Comparison of ENCODE assay signal across 10 mouse cellular contexts in the genomic region with DNA sequence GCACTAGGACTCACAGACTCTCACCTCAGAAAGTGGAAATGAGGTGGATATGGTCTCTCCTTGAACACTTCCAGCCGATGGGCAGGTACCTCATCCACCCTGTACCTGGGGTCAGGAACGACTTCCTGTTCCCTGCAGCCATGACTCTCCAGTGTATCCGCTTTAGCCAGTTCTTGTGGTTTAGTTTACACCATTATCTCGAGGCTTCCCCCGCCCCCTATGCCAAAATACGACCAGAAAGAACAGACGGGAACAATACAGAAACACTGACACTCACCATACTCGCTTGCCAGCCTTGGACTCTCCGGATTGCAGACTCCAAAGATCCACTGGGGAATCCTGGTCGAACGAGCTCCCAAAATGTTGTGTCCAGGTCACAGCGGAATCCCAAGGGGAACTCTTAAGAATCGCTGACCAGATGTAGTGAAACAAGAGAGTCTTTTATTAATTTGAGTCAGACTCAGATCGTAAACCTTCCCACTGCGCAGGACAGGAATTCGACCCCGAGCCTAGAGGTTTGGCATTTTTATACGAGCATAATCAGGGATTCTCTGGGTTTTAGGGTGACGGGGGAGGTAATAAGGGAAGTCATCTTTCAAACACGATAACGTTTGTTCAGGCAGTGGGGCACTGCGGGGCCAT. TPM values are rescaled to one million over a fixed set of nuclear protein-coding genes. Genes with fewer than 3 reads are reported as not detected.
A peak's percentile ranks its signal among the peaks of the same experiment; 100 is the strongest.
DNase-seq lines count a peak whose midpoint lies in the region; ATAC-seq and TF ChIP-seq lines count a peak whose summit lies in the region.
"Had no signal": no experiment of that assay in that cellular context is flagged by ENCODE, and none has a peak within 500 bp of the region (broad histone marks: within the 10 kb centered on the region; RNA-seq: fewer than 3 reads in every experiment).

No protein-coding gene starts in this region.

- no peaks in the 10 kb centered on the region for H3K36me3 ChIP-seq in spleen, adult 2 months (ENCODE audit: control insufficient read depth, insufficient read depth, low read length)
- no peaks in the 10 kb centered on the region for H3K36me3 ChIP-seq in limb, embryonic 11.5 days (ENCODE audit: control insufficient read depth, insufficient read depth, low read length)
- no peaks in the 10 kb centered on the region for H3K36me3 ChIP-seq in stomach, embryonic 16.5 days (ENCODE audit: control insufficient read depth, insufficient read depth, low read length)

- peak overlapping the region; percentile 69 for H3K4me2 ChIP-seq in limb, embryonic 11.5 days (ENCODE audit: low read depth, severe bottlenecking)
- peak overlapping the region; percentile 42 for H3K4me2 ChIP-seq in stomach, embryonic 16.5 days (ENCODE audit: low read depth, low read length)

- H3K9me3 ChIP-seq in limb, embryonic 11.5 days (ENCODE audit: control insufficient read depth, low read length) = no peaks in the 10 kb centered on the region
- no peaks in the 10 kb centered on the region for H3K9me3 ChIP-seq in stomach, embryonic 16.5 days (replicated peaks; ENCODE audit: control insufficient read depth, low read length)

- no peaks in the 10 kb centered on the region; the same call in 1 of the 2 replicates for H3K4me1 ChIP-seq in spleen, adult 2 months (ENCODE audit: control insufficient read depth, insufficient read depth, insufficient read length)
- H3K4me1 ChIP-seq in limb, embryonic 11.5 days (ENCODE audit: control insufficient read depth, insufficient read depth, low read length) = peaks cover 12% of the 10 kb centered on the region
- H3K4me1 ChIP-seq in stomach, embryonic 16.5 days (ENCODE audit: control insufficient read depth, insufficient read depth, low read length) = no peaks in the 10 kb centered on the region

- peaks cover 5% of the 10 kb centered on the region for H3K27me3 ChIP-seq in spleen, adult 2 months (ENCODE audit: control insufficient read depth, insufficient read depth, low read length)
- no peaks in the 10 kb centered on the region for H3K27me3 ChIP-seq in limb, embryonic 11.5 days (ENCODE audit: control insufficient read depth, insufficient read depth, low read length)
- H3K27me3 ChIP-seq in stomach, embryonic 16.5 days (ENCODE audit: control insufficient read depth, insufficient read depth, low read length) = no peaks in the 10 kb centered on the region

- H3K27ac ChIP-seq in gastrocnemius, adult 2 months = peak overlapping the region; percentile 20; the same call in 1 of the 2 replicates
- no peak overlapping the region for H3K27ac ChIP-seq in spleen, adult 2 months (ENCODE audit: insufficient read depth, low read length)
- peak overlapping the region; percentile 59 for H3K27ac ChIP-seq in limb, embryonic 11.5 days (replicated peaks; ENCODE audit: low read depth, low read length)
- H3K27ac ChIP-seq in stomach, embryonic 16.5 days (ENCODE audit: low read length) = no peak overlapping the region

- TF ChIP-seq CTCF in gastrocnemius, adult 2 months (IDR thresholded peaks at IDR 0.05) = no peak
- no peak for TF ChIP-seq CTCF in spleen, adult 2 months (IDR thresholded peaks at IDR 0.05; ENCODE audit: extremely low read depth, insufficient read depth, insufficient read length, insufficient replicate concordance)

- peak overlapping the region; percentile 52 for H3K9ac ChIP-seq in limb, embryonic 11.5 days (ENCODE audit: low read length)
- H3K9ac ChIP-seq in stomach, embryonic 16.5 days (ENCODE audit: low read length) = peak overlapping the region; percentile 48; the same call in 1 of the 2 replicates

- peak overlapping the region; percentile 46 for H3K4me3 ChIP-seq in gastrocnemius, adult 2 months
- H3K4me3 ChIP-seq in spleen, adult 2 months (ENCODE audit: extremely low read depth, insufficient read depth, insufficient read length) = peak overlapping the region; percentile 39
- H3K4me3 ChIP-seq in limb, embryonic 11.5 days (ENCODE audit: low read depth, low read length) = peak overlapping the region; percentile 26
- peak overlapping the region; percentile 18 for H3K4me3 ChIP-seq in stomach, embryonic 16.5 days (replicated peaks; ENCODE audit: low read length)

- TF ChIP-seq POLR2A in spleen, adult 2 months (IDR thresholded peaks at IDR 0.05; ENCODE audit: low read depth, low read length) = no peak

- ATAC-seq in limb, embryonic 11.5 days (ENCODE audit: insufficient number of reproducible peaks, low FRiP score, low TSS enrichment, low read depth) = 0 out of 2 replicates have a peak, but pooled peaks have one; percentile 44
- ATAC-seq in stomach, embryonic 16.5 days (ENCODE audit: insufficient read depth, low FRiP score) = no peak

- intact Hi-C loops in gastrocnemius, adult 2 months (cut with DNase I) = loop anchor here (5.0 kb wide), 1 partner anchor 134 kb away; no protein-coding TSS in a partner anchor

- DNase-seq in gastrocnemius, adult 2 months = no peak
- DNase-seq in gastrocnemius, postnatal 25 days = no peak
- DNase-seq in spleen, adult 2 months (ENCODE audit: low read depth in 1 of 2, low spot score in 2 of 2) = no peak
- no peak for DNase-seq in spleen, postnatal 14 days (ENCODE audit: low spot score in 2 of 2)
- DNase-seq in limb, embryonic 11.5 days (ENCODE audit: low spot score) = peak; percentile 60
- DNase-seq in left cerebral cortex, adult 11 months (ENCODE audit: low spot score) = no peak
- DNase-seq in adrenal gland, adult 2 months = no peak
- DNase-seq: cerebellum, adult 9-10 months; midbrain, embryonic 14.5 days had no signal

- 14% methylated on average over 22 of the region's 22 CpGs for WGBS in spleen, adult 2 months
- WGBS in limb, embryonic 11.5 days = 16% methylated on average over 22 of the region's 22 CpGs
- 34% methylated on average over 22 of the region's 22 CpGs for WGBS in stomach, embryonic 16.5 days

RNA-seq across cellular contexts. Expression of gene Slc16a10, which starts 49.4 kb away (rescaled TPM):
- total RNA-seq in gastrocnemius, adult 2 months (2021) = 10 to 100 TPM; 39.8 to 43.6 TPM
- total RNA-seq in gastrocnemius, postnatal 25 days (2021) = 10 to 100 TPM; 24.1 to 39.7 TPM
- polyA plus RNA-seq in spleen, adult 2 months (2012; rRNA removed) = 27.8 and 36.9 TPM in 2 replicates
- 11.0 and 11.2 TPM in 2 replicates for polyA plus RNA-seq in limb, embryonic 11.5 days (2014; fragmentation: Nextera tagmentation; extraction: Ambion mirVana)
- 11.0 and 12.2 TPM in 2 replicates for polyA plus RNA-seq in stomach, embryonic 16.5 days (2015; fragmentation: Nextera tagmentation; extraction: Ambion mirVana)
- 10 to 100 TPM; 21.1 to 24.2 TPM for total RNA-seq in adrenal gland, adult 2 months (2021)
- 6.8 and 11.5 TPM in 2 replicates for polyA plus RNA-seq in adrenal gland, adult 2 months (2012; rRNA removed)

RNA-seq across cellular contexts. Expression of gene Rpf2, which starts 55.4 kb away (rescaled TPM):
- total RNA-seq in gastrocnemius, adult 2 months (2021) = 10 to 100 TPM; 13.5 to 17.3 TPM
- total RNA-seq in gastrocnemius, postnatal 25 days (2021) = 10 to 100 TPM; 11.8 to 14.0 TPM
- 1.0 and 1.2 TPM in 2 replicates for polyA plus RNA-seq in spleen, adult 2 months (2012; rRNA removed)
- polyA plus RNA-seq in limb, embryonic 11.5 days (2014; fragmentation: Nextera tagmentation; extraction: Ambion mirVana) = 74.8 and 76.4 TPM in 2 replicates
- 50.6 and 55.3 TPM in 2 replicates for polyA plus RNA-seq in stomach, embryonic 16.5 days (2015; fragmentation: Nextera tagmentation; extraction: Ambion mirVana)
- total RNA-seq in adrenal gland, adult 2 months (2021) = 10 to 100 TPM; 23.2 to 27.7 TPM
- polyA plus RNA-seq in adrenal gland, adult 2 months (2012; rRNA removed) = 0.61 and 0.97 TPM in 2 replicates

Comparison
In these comparisons a context has a peak if more than half of its experiments do, and no peak if none do; other contexts are left out.
1. H3K27ac ChIP-seq: peak in gastrocnemius, adult 2 months (single experiment) and limb, embryonic 11.5 days (single experiment); none in spleen, adult 2 months (single experiment) and stomach, embryonic 16.5 days (single experiment).
2. RNA of gene Rpf2, which starts 55.4 kb away (polyA plus RNA-seq): 74.8 to 76.4 TPM in limb, embryonic 11.5 days and 50.6 to 55.3 TPM in stomach, embryonic 16.5 days; 1.0 to 1.2 TPM in spleen, adult 2 months and 0.61 to 0.97 TPM in adrenal gland, adult 2 months; every median in the first group is over 10 times any median in the second.
3. Peak in every context shown above with its lines, with median percentiles within 50 percentile points of each other: H3K4me3 ChIP-seq.